Mouse (Mus musculus): ENCODE measurements around the gene Clns1a. TPM values are rescaled to one million over a fixed set of nuclear protein-coding genes. Genes with fewer than 3 reads are reported as not detected.

Gene Clns1a
- total RNA-seq, 2 experiments from 2014 or later: 82.2 to 84.6 TPM

- DNase-seq (ENCODE audit: extremely low spot score in 1 of 2, low spot score in 2 of 2): peak; percentile 84 to 87
- intact Hi-C loops (cut with DNase I): loop anchor here (1.0 to 5.0 kb wide), 3 partner anchors 94 to 164 kb away; no protein-coding TSS in a partner anchor
- peak; percentile 95 for TF ChIP-seq CTCF (IDR thresholded peaks at IDR 0.05)
- H3K27ac ChIP-seq: peak overlapping the region; percentile 90
- H3K4me3 ChIP-seq: peak overlapping the region; percentile 24
Observed at GRCm38 (mm10) chr7:97747787-97748497, 51.5 kb downstream of the Clns1a start.

GRCm38 (mm10) chr7:97748527-97749206 is 52.2 kb downstream of the Clns1a start:
- Histone ChIP-seq H3K4me3 (peak overlapping the region; percentile 24), H3K27ac (peak overlapping the region; percentile 90)
- intact Hi-C loops (cut with DNase I): loop anchor here (1.0 to 5.0 kb wide), 4 partner anchors 17 to 164 kb away; no protein-coding TSS in a partner anchor
- no peak for TF ChIP-seq CTCF (IDR thresholded peaks at IDR 0.05)
- no peak for DNase-seq (ENCODE audit: extremely low spot score in 1 of 2, low spot score in 2 of 2)

- no peak for DNase-seq (ENCODE audit: extremely low spot score in 1 of 2, low spot score in 2 of 2)
- TF ChIP-seq CTCF (IDR thresholded peaks at IDR 0.05): no peak
- Histone ChIP-seq H3K4me3 (peak overlapping the region; percentile 24), H3K27ac (peak overlapping the region; percentile 90)
- intact Hi-C loops (cut with DNase I): loop anchor here (1.0 to 5.0 kb wide), 4 partner anchors 16 to 163 kb away; partner anchors contain the start of gene Pak1
Observed at GRCm38 (mm10) chr7:97749207-97750190, 53.1 kb downstream of the Clns1a start.

- no peak overlapping the region for H3K4me3 ChIP-seq
- intact Hi-C loops (cut with DNase I): loop anchor here (2.0 kb wide), 1 partner anchor 86 kb away; no protein-coding TSS in a partner anchor
Observed at GRCm38 (mm10) chr7:97756967-97757881, 60.8 kb downstream of the Clns1a start.

GRCm38 (mm10) chr7:97764591-97764990 is 68.2 kb downstream of the Clns1a start:
- intact Hi-C loops (cut with DNase I): no loop called here
- no peak for TF ChIP-seq CTCF (IDR thresholded peaks at IDR 0.05)
- no peak for DNase-seq (ENCODE audit: extremely low spot score in 1 of 2, low spot score in 2 of 2)
- H3K4me3 ChIP-seq: no peak overlapping the region
- peak overlapping the region; percentile 80 for H3K27ac ChIP-seq

More at GRCm38 (mm10) chr7:97756967-97757881, 60.8 kb downstream of the Clns1a start:
- H3K27ac ChIP-seq: peak overlapping the region; percentile 79
- peak in 1 of 2 experiments; percentile 46 for DNase-seq (ENCODE audit: extremely low spot score in 1 of 2, low spot score in 2 of 2)
- no peak for TF ChIP-seq CTCF (IDR thresholded peaks at IDR 0.05)

- intact Hi-C loops (cut with DNase I): loop anchor here (1.0 kb wide), 3 partner anchors 16 to 76 kb away; partner anchors contain the start of gene Pak1
- H3K4me3 ChIP-seq: no peak overlapping the region
- peak overlapping the region; percentile 80 for H3K27ac ChIP-seq
- peak; percentile 48 to 65 for DNase-seq (ENCODE audit: extremely low spot score in 1 of 2, low spot score in 2 of 2)
- TF ChIP-seq CTCF (IDR thresholded peaks at IDR 0.05): no peak
Observed at GRCm38 (mm10) chr7:97765181-97765962, 68.9 kb downstream of the Clns1a start.

- intact Hi-C loops (cut with DNase I): loop anchor here (1.0 kb wide), 3 partner anchors 17 to 75 kb away; partner anchors contain the start of gene Pak1
- no peak for DNase-seq (ENCODE audit: extremely low spot score in 1 of 2, low spot score in 2 of 2)
Observed at GRCm38 (mm10) chr7:97765963-97766347, 69.5 kb downstream of the Clns1a start.

GRCm38 (mm10) chr7:97766406-97767166 is 70.2 kb downstream of the Clns1a start:
- intact Hi-C loops (cut with DNase I): no loop called here
- Histone ChIP-seq H3K27ac (no peak overlapping the region), H3K4me3 (no peak overlapping the region)
- no peak for DNase-seq (ENCODE audit: extremely low spot score in 1 of 2, low spot score in 2 of 2)
- TF ChIP-seq CTCF (IDR thresholded peaks at IDR 0.05): no peak

More at GRCm38 (mm10) chr7:97765963-97766347, 69.5 kb downstream of the Clns1a start:
- TF ChIP-seq CTCF (IDR thresholded peaks at IDR 0.05): no peak
- H3K4me3 ChIP-seq: no peak overlapping the region
- H3K27ac ChIP-seq: peak overlapping the region; percentile 80

- intact Hi-C loops (cut with DNase I): no loop called here
- Histone ChIP-seq H3K4me3 (no peak overlapping the region), H3K27ac (no peak overlapping the region; the same call in 1 of the 2 replicates)
- TF ChIP-seq CTCF (IDR thresholded peaks at IDR 0.05): no peak
- no peak for DNase-seq (ENCODE audit: extremely low spot score in 1 of 2, low spot score in 2 of 2)
Observed at GRCm38 (mm10) chr7:97767841-97768240, 71.4 kb downstream of the Clns1a start.
